Mouse (Mus musculus) layer of hippocampus, adult 6 months (tissue): ENCODE measurements around the gene Mre11a. TPM values are rescaled to one million over a fixed set of nuclear protein-coding genes. Genes with fewer than 3 reads are reported as not detected.

Experiments used
- long read RNA-seq, 2 experiments: library from polyadenylated mRNA; unstranded; transcript quantifications; one replicate each; pipeline ENCODE4 v2.0.0; 2019 to 2020
- polyA plus RNA-seq: library from polyadenylated mRNA; unstranded; fragments of <200 nt; fragmentation: Nextera tagmentation; gene quantifications from 2 replicates; pipeline ENCODE4 v1.2.3, GENCODE M21; 2021

The Mre11a gene
- 3.6 and 5.1 TPM in 2 replicates for polyA plus RNA-seq
- long read RNA-seq, experiment 1, partial matches to known transcripts = 2 of 11 reads
- long read RNA-seq, experiment 1, other reads (novel, unspliced or antisense) = 6 of 11 reads
- long read RNA-seq, experiment 2, full-length matches to known transcripts = 31 of 51 reads
- long read RNA-seq, experiment 2, partial matches to known transcripts = 1 of 51 reads
- long read RNA-seq, experiment 2, other reads (novel, unspliced or antisense) = 19 of 51 reads

DNA sequence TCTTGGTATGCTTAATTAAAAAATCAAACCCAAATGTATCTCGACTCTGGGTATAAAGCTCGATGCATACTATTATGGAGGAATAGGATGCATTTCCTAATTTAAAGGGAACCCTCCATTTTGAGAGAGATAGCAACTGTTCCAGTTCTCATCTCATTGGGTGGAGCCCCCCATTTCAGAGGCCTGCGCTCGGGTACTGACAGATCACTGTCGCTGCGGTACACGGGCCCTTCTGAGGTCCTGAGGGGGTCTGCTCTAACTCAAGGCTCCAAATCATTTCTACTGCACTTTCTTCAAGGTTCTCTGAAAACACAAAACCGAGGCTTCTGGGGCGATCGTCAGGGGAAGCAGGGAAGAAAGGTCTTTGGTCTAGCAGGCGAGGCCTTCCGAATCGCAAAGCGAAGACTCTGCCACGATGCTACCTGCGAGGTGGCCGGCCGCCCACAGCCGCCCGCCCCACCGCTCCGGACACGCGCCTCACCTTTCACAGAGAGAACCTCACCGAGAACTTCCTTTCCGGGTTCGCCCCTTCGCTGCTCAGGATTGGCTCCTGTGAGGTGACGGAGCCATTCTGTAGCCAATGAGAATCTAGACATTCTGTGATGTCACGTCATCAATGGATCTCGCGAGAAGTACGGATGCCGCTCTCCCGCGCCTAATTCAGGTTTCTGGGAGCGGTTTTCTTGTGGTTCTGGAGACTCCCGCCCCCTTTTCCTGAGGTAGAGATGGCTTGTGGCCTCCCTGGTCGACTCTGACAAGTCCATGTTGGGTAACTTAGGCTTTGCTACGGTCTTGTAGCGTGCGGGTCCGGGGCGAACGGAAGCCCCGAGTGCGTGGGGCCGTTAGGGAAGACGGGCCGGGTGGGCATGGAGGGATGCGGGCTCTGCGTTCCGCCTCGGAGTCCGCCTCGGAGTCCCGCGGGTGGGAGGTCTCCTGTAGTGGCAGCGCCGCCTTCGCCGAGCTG lies at the start of gene Mre11a, which contains the start of gene Ankrd49:
TSS of gene Mre11a (plus strand) at position 616 of the 964 bp plus-strand sequence.
TSS of gene Ankrd49 (minus strand) at position 818 of the 964 bp plus-strand sequence.

DNA sequence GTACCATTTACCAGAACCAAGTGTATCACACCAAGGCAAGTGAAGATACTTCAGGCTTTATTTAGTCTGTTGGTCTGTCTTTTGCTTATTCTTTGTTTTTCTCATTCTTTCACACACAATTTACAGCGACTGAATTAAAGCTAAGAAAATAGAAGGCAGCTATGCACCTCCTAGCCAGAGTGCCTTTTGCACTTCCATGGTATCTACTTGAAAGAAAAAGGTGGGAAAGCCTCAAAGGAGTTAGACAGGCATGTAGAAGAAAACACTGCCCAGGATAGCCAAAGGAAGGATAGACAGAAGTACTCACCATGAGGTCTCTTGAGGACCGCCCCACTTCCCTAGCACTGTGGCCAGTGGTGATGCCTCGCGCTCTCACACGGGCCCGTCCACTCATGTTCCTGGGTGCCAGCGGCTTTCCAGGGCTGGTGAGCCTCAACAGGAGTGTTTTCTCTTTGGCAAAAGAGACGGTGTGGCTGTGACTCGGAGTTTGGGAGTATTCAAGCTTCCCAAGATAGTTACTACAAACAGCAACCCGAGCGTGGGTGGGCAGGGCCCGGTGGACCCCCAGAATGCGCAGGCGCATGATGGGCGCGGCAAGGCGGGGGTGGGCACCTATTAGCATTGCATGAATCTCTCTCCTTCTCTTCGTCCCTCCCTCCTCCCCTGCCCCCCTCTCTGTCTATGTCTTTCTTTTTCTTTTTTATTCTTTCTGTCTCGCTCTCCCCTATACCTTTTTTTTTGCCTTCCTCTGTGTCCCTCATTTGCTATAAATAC lies 44.1 kb upstream of the Mre11a start, which contains the start of gene Piwil4:
TSS of gene Piwil4 (minus strand) at position 583 of the 774 bp plus-strand sequence.

DNA sequence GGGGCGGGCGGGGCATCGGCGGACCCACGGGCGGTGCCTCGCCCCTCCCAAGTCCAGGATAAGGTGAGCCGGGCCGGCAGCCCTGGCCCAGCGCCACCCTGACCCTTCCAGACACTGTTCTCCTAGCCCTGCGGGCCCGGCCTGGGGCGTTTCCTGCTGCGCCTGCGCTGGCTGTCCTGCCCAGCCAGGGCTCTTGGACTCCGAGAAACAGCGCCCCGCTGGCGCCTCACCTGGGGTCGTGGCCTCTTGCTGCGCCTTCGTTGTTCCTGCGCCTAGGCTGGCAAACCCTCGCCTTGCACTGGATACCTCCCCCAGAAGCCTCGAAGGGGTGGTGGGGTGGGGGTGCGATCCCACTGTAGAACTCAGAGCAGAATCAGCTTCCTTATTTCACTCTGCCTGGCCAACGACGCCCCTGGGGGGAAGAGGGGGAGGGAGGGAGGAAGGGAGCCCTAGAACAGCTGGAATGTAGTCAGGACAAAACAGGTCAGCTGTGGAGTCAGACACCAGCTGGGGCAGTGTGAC lies 32.4 kb upstream of the Mre11a start, which contains the start of gene Fut4:
TSS of gene Fut4 (minus strand) at position 393 of the 522 bp plus-strand sequence.

DNA sequence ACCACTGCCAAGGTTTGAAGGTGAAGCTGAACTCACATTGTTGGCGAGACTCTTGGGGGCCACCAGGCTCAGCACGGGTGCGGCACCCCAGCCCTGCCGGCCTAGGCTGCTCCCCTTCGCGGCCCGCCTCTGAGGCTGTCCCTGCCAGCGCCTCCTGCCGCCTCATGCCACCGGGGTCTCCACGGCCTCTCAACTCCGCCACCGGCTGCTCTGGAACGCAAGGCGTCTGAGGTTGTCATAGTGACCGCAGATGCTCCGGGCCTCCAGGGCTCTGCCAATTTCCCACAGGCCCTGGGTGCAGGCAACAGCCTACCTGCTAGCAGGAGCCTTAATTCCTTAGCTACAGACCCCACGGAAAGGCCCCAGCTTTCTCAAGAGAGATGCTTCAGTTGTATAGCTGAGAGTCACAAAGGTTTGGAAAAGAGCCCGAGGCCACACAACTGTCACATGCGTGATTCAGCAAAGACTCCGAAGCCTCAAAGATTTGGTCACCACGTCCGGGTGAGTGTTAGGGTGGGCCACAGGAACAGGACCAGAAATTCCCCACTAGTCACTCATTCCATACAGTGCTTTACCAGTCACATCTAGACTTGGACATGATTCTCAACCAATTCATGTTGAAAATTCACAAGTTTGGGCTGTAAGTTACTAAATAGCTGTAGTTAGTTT lies 13.5 kb upstream of the Mre11a start, which contains the start of gene 1700012B09Rik:
TSS of gene 1700012B09Rik (minus strand) at position 228 of the 669 bp plus-strand sequence.

DNA sequence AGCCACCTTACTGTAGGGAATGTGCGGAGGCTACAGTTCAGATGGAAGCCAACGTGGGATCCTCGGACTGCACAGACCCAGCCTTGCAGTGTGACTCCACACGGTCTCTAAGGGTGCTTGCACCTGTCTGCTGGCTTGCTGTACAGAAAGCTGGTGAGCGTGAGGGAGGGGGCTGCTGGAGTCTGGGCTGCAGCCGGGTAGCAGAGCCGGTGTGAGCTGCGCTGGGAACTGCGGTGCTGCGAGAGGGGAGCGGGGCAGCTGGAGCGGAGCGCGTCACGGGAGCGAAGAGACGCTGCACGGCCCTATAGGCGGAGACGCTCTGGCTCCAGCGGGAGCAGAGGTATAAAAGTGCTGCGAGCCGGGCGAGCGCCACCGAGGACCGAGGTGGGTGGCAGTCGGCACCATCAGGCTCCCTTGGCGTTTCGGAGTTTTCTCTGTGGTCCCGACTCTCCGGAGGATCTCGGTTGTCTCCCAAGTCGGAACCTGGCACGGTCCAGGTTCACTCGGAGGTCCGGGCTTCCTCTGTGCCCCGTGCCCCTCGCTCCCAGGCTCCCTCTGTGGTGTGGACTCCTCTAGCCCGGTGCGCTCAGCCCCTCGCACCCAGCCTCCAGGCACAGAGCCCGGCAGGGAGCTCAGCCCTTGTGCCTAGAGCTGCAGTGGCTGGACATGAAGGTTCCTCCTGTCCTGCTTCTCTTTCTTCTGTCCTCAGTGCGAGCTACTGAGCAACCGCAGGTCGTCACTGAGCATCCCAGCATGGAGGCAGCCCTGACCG lies 75.6 kb downstream of the Mre11a start, which contains the start of gene Gpr83:
TSS of gene Gpr83 (plus strand) at position 343 of the 772 bp plus-strand sequence.

Other genes starting within 250 kb of the Mre11a start
- 1.3 and 1.9 TPM in 2 replicates for gene Amotl1, start 139.6 kb upstream of the Mre11a start, polyA plus RNA-seq
- 0.06 TPM in 1 of 2 replicates, not detected in the other for gene Piwil4, start 43.9 kb upstream of the Mre11a start, polyA plus RNA-seq
- gene Fut4, start 32.3 kb upstream of the Mre11a start, polyA plus RNA-seq = 0.14 and 0.16 TPM in 2 replicates
- gene 1700012B09Rik, start 13.6 kb upstream of the Mre11a start, polyA plus RNA-seq = 7.3 and 10.0 TPM in 2 replicates
- gene Ankrd49, start 202 bp downstream of the Mre11a start, polyA plus RNA-seq = 9.6 and 9.8 TPM in 2 replicates
- 10.3 and 12.3 TPM in 2 replicates for gene Gpr83, start 75.6 kb downstream of the Mre11a start, polyA plus RNA-seq
- gene Izumo1r, start 119.3 kb downstream of the Mre11a start, polyA plus RNA-seq = not detected in 2 replicates